Mouse (Mus musculus): Measurements from ENCODE around the gene Lcn2. TPM values are rescaled to one million over a fixed set of nuclear protein-coding genes. Genes with fewer than 3 reads are reported as not detected.

Gene Lcn2
- polyA plus RNA-seq, 1 experiment = 23.8 TPM

- no peak for DNase-seq
- Histone ChIP-seq H3K36me3 (ENCODE audit: control insufficient read depth, insufficient read depth, low read length) (no peaks in the 10 kb centered on the region), H3K4me3 (ENCODE audit: control insufficient read depth, insufficient read depth, low read length) (no peak overlapping the region), H3K27ac (ENCODE audit: control insufficient read depth, insufficient read depth, low read length) (no peak overlapping the region), H3K27me3 (ENCODE audit: control insufficient read depth, insufficient read depth, low read length) (no peaks in the 10 kb centered on the region), H3K4me1 (replicated peaks; ENCODE audit: control insufficient read depth, insufficient read depth, low read length) (no peaks in the 10 kb centered on the region)
- WGBS = 65% methylated on average over 26 of the region's 26 CpGs
- TF ChIP-seq CTCF (IDR thresholded peaks at IDR 0.05; ENCODE audit: borderline replicate concordance, control insufficient read depth, extremely low read depth, insufficient read depth, low read length, poor library complexity) = no peak
- TF ChIP-seq POLR2A (IDR thresholded peaks at IDR 0.05; ENCODE audit: control insufficient read depth, extremely low read depth, insufficient read depth, low read length, poor library complexity) = no peak
Observed at GRCm38 (mm10) chr2:32339912-32340642, 48.0 kb downstream of the Lcn2 start.

GRCm38 (mm10) chr2:32335888-32336287 lies 52.2 kb downstream of the Lcn2 start:
- Histone ChIP-seq H3K4me1 (replicated peaks; ENCODE audit: control insufficient read depth, insufficient read depth, low read length) (no peaks in the 10 kb centered on the region), H3K27me3 (ENCODE audit: control insufficient read depth, insufficient read depth, low read length) (no peaks in the 10 kb centered on the region), H3K36me3 (ENCODE audit: control insufficient read depth, insufficient read depth, low read length) (no peaks in the 10 kb centered on the region), H3K4me3 (ENCODE audit: control insufficient read depth, insufficient read depth, low read length) (no peak overlapping the region), H3K27ac (ENCODE audit: control insufficient read depth, insufficient read depth, low read length) (no peak overlapping the region)
- DNase-seq = no peak
- 46% methylated on average over 15 of the region's 15 CpGs for WGBS
- no peak for TF ChIP-seq POLR2A (IDR thresholded peaks at IDR 0.05; ENCODE audit: control insufficient read depth, extremely low read depth, insufficient read depth, low read length, poor library complexity)
- TF ChIP-seq CTCF (IDR thresholded peaks at IDR 0.05; ENCODE audit: borderline replicate concordance, control insufficient read depth, extremely low read depth, insufficient read depth, low read length, poor library complexity) = no peak

Other genes with a start within 250 kb of the Lcn2 start
- 104 and 134 TPM in 2 replicates for gene Prrc2b, start 237.2 kb downstream of the Lcn2 start, polyA plus RNA-seq (2012; rRNA removed)
- gene Pomt1, start 151.7 kb downstream of the Lcn2 start, polyA plus RNA-seq (2012; rRNA removed) = 36.4 and 42.1 TPM in 2 replicates
- gene Uck1, start 128.1 kb downstream of the Lcn2 start, polyA plus RNA-seq (2012; rRNA removed) = 109 and 127 TPM in 2 replicates
- gene Golga2, start 100.9 kb downstream of the Lcn2 start, polyA plus RNA-seq (2012; rRNA removed) = 36.6 and 37.5 TPM in 2 replicates
- gene Swi5, start 100.2 kb downstream of the Lcn2 start, polyA plus RNA-seq (2012; rRNA removed) = 147 and 168 TPM in 2 replicates
- 517 and 528 TPM in 2 replicates for gene Ciz1, start 35.9 kb downstream of the Lcn2 start, polyA plus RNA-seq (2012; rRNA removed)
- 10.7 and 12.1 TPM in 2 replicates for gene Dnm1, start 34.9 kb downstream of the Lcn2 start, polyA plus RNA-seq (2012; rRNA removed)
- gene 1110008P14Rik, start 6.3 kb downstream of the Lcn2 start, polyA plus RNA-seq (2012; rRNA removed) = 192 and 257 TPM in 2 replicates
- 17.9 and 24.7 TPM in 2 replicates for gene Ptges2, start 7.6 kb upstream of the Lcn2 start, polyA plus RNA-seq (2012; rRNA removed)
- 8.8 and 9.2 TPM in 2 replicates for gene Naif1, start 62.2 kb upstream of the Lcn2 start, polyA plus RNA-seq (2012; rRNA removed)
- gene Slc25a25, start 63.2 kb upstream of the Lcn2 start, polyA plus RNA-seq (2012; rRNA removed) = 25.3 and 29.3 TPM in 2 replicates
- gene Fam102a, start 147.1 kb upstream of the Lcn2 start, polyA plus RNA-seq (2012; rRNA removed) = 57.4 and 66.7 TPM in 2 replicates
- 158 and 173 TPM in 2 replicates for gene Dpm2, start 182.6 kb upstream of the Lcn2 start, polyA plus RNA-seq (2012; rRNA removed)
- gene Pip5kl1, start 186.5 kb upstream of the Lcn2 start, polyA plus RNA-seq (2012; rRNA removed) = 0.92 and 1.1 TPM in 2 replicates
- gene 9430097D07Rik, start 187.4 kb upstream of the Lcn2 start, polyA plus RNA-seq (2012; rRNA removed) = not detected in 2 replicates
- 29.3 and 34.1 TPM in 2 replicates for gene St6galnac4, start 198.8 kb upstream of the Lcn2 start, polyA plus RNA-seq (2012; rRNA removed)
- gene St6galnac6, start 211.5 kb upstream of the Lcn2 start, polyA plus RNA-seq (2012; rRNA removed) = 18.1 and 25.9 TPM in 2 replicates
- gene Ak1, start 233.5 kb upstream of the Lcn2 start, polyA plus RNA-seq (2012; rRNA removed) = 3.6 and 23.5 TPM in 2 replicates

Measured in thymus, adult 2 months (tissue).